Mouse (Mus musculus): ENCODE measurements around the gene Rdh9. TPM values are rescaled to one million over a fixed set of nuclear protein-coding genes. Genes with fewer than 3 reads are reported as not detected.

Gene Rdh9
- polyA plus RNA-seq, 1 experiment from 2014 or later: not detected

GRCm38 (mm10) chr10:127738151-127738882 lies 37.9 kb upstream of the Rdh9 start:
- ATAC-seq (ENCODE audit: low read depth): peak; percentile 40
- Histone ChIP-seq H3K4me3 (ENCODE audit: low read depth, low read length) (peak overlapping the region; percentile 75), H3K4me1 (ENCODE audit: control insufficient read depth, low read depth, low read length) (peaks cover 48% of the 10 kb centered on the region), H3K27me3 (ENCODE audit: control insufficient read depth, insufficient read depth, low read depth, low read length) (no peaks in the 10 kb centered on the region), H3K27ac (ENCODE audit: low read length) (peak overlapping the region; percentile 84), H3K36me3 (ENCODE audit: control insufficient read depth, insufficient read depth) (peaks cover 16% of the 10 kb centered on the region), H3K4me2 (ENCODE audit: low read depth, low read length) (peak overlapping the region; percentile 86), H3K9ac (ENCODE audit: low read depth, low read length) (peak overlapping the region; percentile 28; the same call in 1 of the 2 replicates), H3K9me3 (replicated peaks; ENCODE audit: control insufficient read depth, low read length) (no peaks in the 10 kb centered on the region; the same call in 1 of the 2 replicates)
- WGBS (ENCODE audit: insufficient replicate concordance): 26% methylated on average over 13 of the region's 13 CpGs

GRCm38 (mm10) chr10:127739083-127739660 lies 37.0 kb upstream of the Rdh9 start, which contains the start of gene Zbtb39:
Zbtb39 (plus strand) TSS chr10:127739538.
- WGBS (ENCODE audit: insufficient replicate concordance): 1% methylated on average over 42 of the region's 61 CpGs
- ATAC-seq (ENCODE audit: low read depth): peak; percentile 72
- Histone ChIP-seq H3K27me3 (ENCODE audit: control insufficient read depth, insufficient read depth, low read depth, low read length) (no peaks in the 10 kb centered on the region), H3K27ac (ENCODE audit: low read length) (peak within 1 kb of the TSS; percentile 84), H3K9me3 (replicated peaks; ENCODE audit: control insufficient read depth, low read length) (no peaks in the 10 kb centered on the region; the same call in 1 of the 2 replicates), H3K36me3 (ENCODE audit: control insufficient read depth, insufficient read depth) (peaks cover 25% of the 10 kb centered on the region), H3K4me2 (ENCODE audit: low read depth, low read length) (peak within 1 kb of the TSS; percentile 86), H3K4me1 (ENCODE audit: control insufficient read depth, low read depth, low read length) (peaks cover 40% of the 10 kb centered on the region), H3K4me3 (ENCODE audit: low read depth, low read length) (peak within 1 kb of the TSS; percentile 75), H3K9ac (ENCODE audit: low read depth, low read length) (peak within 1 kb of the TSS; percentile 85)

GRCm38 (mm10) chr10:127739661-127740161 lies 36.5 kb upstream of the Rdh9 start:
- Histone ChIP-seq H3K4me3 (ENCODE audit: low read depth, low read length) (peak overlapping the region; percentile 75), H3K27ac (ENCODE audit: low read length) (peak overlapping the region; percentile 70), H3K9me3 (replicated peaks; ENCODE audit: control insufficient read depth, low read length) (no peaks in the 10 kb centered on the region; the same call in 1 of the 2 replicates), H3K36me3 (ENCODE audit: control insufficient read depth, insufficient read depth) (peaks cover 30% of the 10 kb centered on the region), H3K4me2 (ENCODE audit: low read depth, low read length) (peak overlapping the region; percentile 86), H3K9ac (ENCODE audit: low read depth, low read length) (peak overlapping the region; percentile 85), H3K27me3 (ENCODE audit: control insufficient read depth, insufficient read depth, low read depth, low read length) (no peaks in the 10 kb centered on the region), H3K4me1 (ENCODE audit: control insufficient read depth, low read depth, low read length) (peaks cover 36% of the 10 kb centered on the region)
- ATAC-seq (ENCODE audit: low read depth): peak; percentile 25
- WGBS (ENCODE audit: insufficient replicate concordance): under 1% methylated on average over 53 of the region's 55 CpGs

- peaks cover 8% of the 10 kb centered on the region for H3K4me1 ChIP-seq (ENCODE audit: control insufficient read depth, low read depth, low read length)
- H3K9me3 ChIP-seq (replicated peaks; ENCODE audit: control insufficient read depth, low read length): no peaks in the 10 kb centered on the region
- 67% methylated on average over 5 of the region's 5 CpGs for WGBS (ENCODE audit: insufficient replicate concordance)
- no peak overlapping the region for H3K9ac ChIP-seq (ENCODE audit: low read depth, low read length)
- H3K4me2 ChIP-seq (ENCODE audit: low read depth, low read length): no peak overlapping the region
- H3K27ac ChIP-seq (ENCODE audit: low read length): no peak overlapping the region
- H3K4me3 ChIP-seq (ENCODE audit: low read depth, low read length): no peak overlapping the region
- peaks cover 33% of the 10 kb centered on the region for H3K36me3 ChIP-seq (ENCODE audit: control insufficient read depth, insufficient read depth)
- ATAC-seq (ENCODE audit: low read depth): no peak
- H3K27me3 ChIP-seq (ENCODE audit: control insufficient read depth, insufficient read depth, low read depth, low read length): no peaks in the 10 kb centered on the region
Observed at GRCm38 (mm10) chr10:127744661-127745060, 31.5 kb upstream of the Rdh9 start.

- no peaks in the 10 kb centered on the region for H3K9me3 ChIP-seq (replicated peaks; ENCODE audit: control insufficient read depth, low read length)
- H3K4me1 ChIP-seq (ENCODE audit: control insufficient read depth, low read depth, low read length): peaks cover 3% of the 10 kb centered on the region
- no peak for ATAC-seq (ENCODE audit: low read depth)
- H3K36me3 ChIP-seq (ENCODE audit: control insufficient read depth, insufficient read depth): peaks cover 33% of the 10 kb centered on the region
- 0 out of 2 replicates have a peak overlapping the region, but pooled peaks have one; percentile 25 for H3K27ac ChIP-seq (ENCODE audit: low read length)
- 55% methylated on average over 5 of the region's 5 CpGs for WGBS (ENCODE audit: insufficient replicate concordance)
- H3K9ac ChIP-seq (ENCODE audit: low read depth, low read length): no peak overlapping the region
- no peak overlapping the region for H3K4me3 ChIP-seq (ENCODE audit: low read depth, low read length)
- H3K27me3 ChIP-seq (ENCODE audit: control insufficient read depth, insufficient read depth, low read depth, low read length): no peaks in the 10 kb centered on the region
- no peak overlapping the region for H3K4me2 ChIP-seq (ENCODE audit: low read depth, low read length)
Observed at GRCm38 (mm10) chr10:127745886-127746285, 30.3 kb upstream of the Rdh9 start.

- H3K4me2 ChIP-seq (ENCODE audit: low read depth, low read length): no peak overlapping the region
- H3K4me3 ChIP-seq (ENCODE audit: low read depth, low read length): no peak overlapping the region
- 72% methylated on average over 8 of the region's 8 CpGs for WGBS (ENCODE audit: insufficient replicate concordance)
- H3K4me1 ChIP-seq (ENCODE audit: control insufficient read depth, low read depth, low read length): peaks cover 3% of the 10 kb centered on the region
- H3K9ac ChIP-seq (ENCODE audit: low read depth, low read length): no peak overlapping the region
- H3K27me3 ChIP-seq (ENCODE audit: control insufficient read depth, insufficient read depth, low read depth, low read length): no peaks in the 10 kb centered on the region
- peaks cover 27% of the 10 kb centered on the region for H3K36me3 ChIP-seq (ENCODE audit: control insufficient read depth, insufficient read depth)
- no peak for ATAC-seq (ENCODE audit: low read depth)
- no peaks in the 10 kb centered on the region for H3K9me3 ChIP-seq (replicated peaks; ENCODE audit: control insufficient read depth, low read length)
- no peak overlapping the region for H3K27ac ChIP-seq (ENCODE audit: low read length)
Observed at GRCm38 (mm10) chr10:127747254-127747653, 28.9 kb upstream of the Rdh9 start.

GRCm38 (mm10) chr10:127748847-127749612 lies 27.2 kb upstream of the Rdh9 start:
- H3K4me2 ChIP-seq (ENCODE audit: low read depth, low read length): peak overlapping the region; percentile 29
- H3K27ac ChIP-seq (ENCODE audit: low read length): peak overlapping the region; percentile 73
- H3K36me3 ChIP-seq (ENCODE audit: control insufficient read depth, insufficient read depth): peaks cover 9% of the 10 kb centered on the region
- peak overlapping the region; percentile 23 for H3K4me3 ChIP-seq (ENCODE audit: low read depth, low read length)
- no peaks in the 10 kb centered on the region for H3K9me3 ChIP-seq (replicated peaks; ENCODE audit: control insufficient read depth, low read length)
- no peak overlapping the region for H3K9ac ChIP-seq (ENCODE audit: low read depth, low read length)
- peak; percentile 76 for ATAC-seq (ENCODE audit: low read depth)
- peaks cover 3% of the 10 kb centered on the region for H3K4me1 ChIP-seq (ENCODE audit: control insufficient read depth, low read depth, low read length)
- H3K27me3 ChIP-seq (ENCODE audit: control insufficient read depth, insufficient read depth, low read depth, low read length): no peaks in the 10 kb centered on the region
- 7% methylated on average over 8 of the region's 8 CpGs for WGBS (ENCODE audit: insufficient replicate concordance)

GRCm38 (mm10) chr10:127750136-127750777 lies 25.9 kb upstream of the Rdh9 start:
- H3K4me1 ChIP-seq (ENCODE audit: control insufficient read depth, low read depth, low read length): peaks cover 8% of the 10 kb centered on the region
- H3K4me3 ChIP-seq (ENCODE audit: low read depth, low read length): peak overlapping the region; percentile 19
- H3K27ac ChIP-seq (ENCODE audit: low read length): peak overlapping the region; percentile 73
- H3K27me3 ChIP-seq (ENCODE audit: control insufficient read depth, insufficient read depth, low read depth, low read length): no peaks in the 10 kb centered on the region
- H3K9ac ChIP-seq (ENCODE audit: low read depth, low read length): no peak overlapping the region
- H3K4me2 ChIP-seq (ENCODE audit: low read depth, low read length): 0 out of 2 replicates have a peak overlapping the region, but pooled peaks have one; percentile 26
- WGBS (ENCODE audit: insufficient replicate concordance): 57% methylated on average over 24 of the region's 24 CpGs
- H3K9me3 ChIP-seq (replicated peaks; ENCODE audit: control insufficient read depth, low read length): no peaks in the 10 kb centered on the region
- H3K36me3 ChIP-seq (ENCODE audit: control insufficient read depth, insufficient read depth): peaks cover 3% of the 10 kb centered on the region; the same call in 1 of the 2 replicates
- no peak for ATAC-seq (ENCODE audit: low read depth)

Measured in liver, embryonic 16.5 days (tissue).